Mouse (Mus musculus): ENCODE measurements around the gene C2cd4c. TPM values are rescaled to one million over a fixed set of nuclear protein-coding genes. Genes with fewer than 3 reads are reported as not detected.

C2cd4c gene
- polyA plus RNA-seq, 1 experiment, result 0.04 TPM

- peak; percentile 12 for DNase-seq (ENCODE audit: low spot score)
These were observed 34.9 kb downstream of the C2cd4c start for GRCm38 (mm10) chr10:79578891-79579290.

GRCm38 (mm10) chr10:79578276-79578675 lies 35.5 kb downstream of the C2cd4c start:
- DNase-seq (ENCODE audit: low spot score), result no peak

- peak; percentile 0 for DNase-seq (ENCODE audit: low spot score)
These were observed 36.4 kb downstream of the C2cd4c start for GRCm38 (mm10) chr10:79577376-79577775.

- peak; percentile 6 for DNase-seq (ENCODE audit: low spot score)
These were observed 38.1 kb downstream of the C2cd4c start for GRCm38 (mm10) chr10:79575754-79576153.

GRCm38 (mm10) chr10:79574796-79575195 lies 39.0 kb downstream of the C2cd4c start:
- DNase-seq (ENCODE audit: low spot score), result peak; percentile 1

GRCm38 (mm10) chr10:79574350-79574749 lies 39.5 kb downstream of the C2cd4c start:
- DNase-seq (ENCODE audit: low spot score), result peak; percentile 1

GRCm38 (mm10) chr10:79573611-79574010 lies 40.2 kb downstream of the C2cd4c start:
- peak; percentile 11 for DNase-seq (ENCODE audit: low spot score)

- no peak for DNase-seq (ENCODE audit: low spot score)
These were observed 42.5 kb downstream of the C2cd4c start for GRCm38 (mm10) chr10:79571314-79571713.

- DNase-seq (ENCODE audit: low spot score), result no peak
These were observed 43.9 kb downstream of the C2cd4c start for GRCm38 (mm10) chr10:79569921-79570320.

- peak; percentile 0 for DNase-seq (ENCODE audit: low spot score)
These were observed 54.1 kb downstream of the C2cd4c start for GRCm38 (mm10) chr10:79559716-79560115.

GRCm38 (mm10) chr10:79557496-79557895 lies 56.3 kb downstream of the C2cd4c start:
- DNase-seq (ENCODE audit: low spot score), result peak; percentile 9

GRCm38 (mm10) chr10:79556951-79557350 lies 56.9 kb downstream of the C2cd4c start:
- peak; percentile 6 for DNase-seq (ENCODE audit: low spot score)

Other genes with a start within 250 kb of the C2cd4c start
- not detected in 2 replicates for gene Vmn2r83, start 145.3 kb downstream of the C2cd4c start, polyA plus RNA-seq (2012; rRNA removed)
- gene Plpp2, start 80.2 kb downstream of the C2cd4c start, polyA plus RNA-seq (2012; rRNA removed), result 21.5 and 29.1 TPM in 2 replicates
- gene Mier2, start 58.8 kb downstream of the C2cd4c start, polyA plus RNA-seq (2012; rRNA removed), result 54.3 and 59.5 TPM in 2 replicates
- gene Theg, start 26.7 kb downstream of the C2cd4c start, polyA plus RNA-seq (2012; rRNA removed), result not detected in 2 replicates
- gene Shc2, start 23.9 kb upstream of the C2cd4c start, polyA plus RNA-seq (2012; rRNA removed), result 7.4 and 7.6 TPM in 2 replicates
- gene Odf3l2, start 31.7 kb upstream of the C2cd4c start, polyA plus RNA-seq (2012; rRNA removed), result not detected in 2 replicates
- gene Madcam1, start 50.5 kb upstream of the C2cd4c start, polyA plus RNA-seq (2012; rRNA removed), result not detected in 2 replicates
- gene Tpgs1, start 55.3 kb upstream of the C2cd4c start, polyA plus RNA-seq (2012; rRNA removed), result 29.1 and 33.7 TPM in 2 replicates
- gene Cdc34, start 68.2 kb upstream of the C2cd4c start, polyA plus RNA-seq (2012; rRNA removed), result 60.6 and 70.0 TPM in 2 replicates
- 1.1 and 1.4 TPM in 2 replicates for gene Gzmm, start 75.0 kb upstream of the C2cd4c start, polyA plus RNA-seq (2012; rRNA removed)
- 614 and 631 TPM in 2 replicates for gene Bsg, start 90.5 kb upstream of the C2cd4c start, polyA plus RNA-seq (2012; rRNA removed)
- 0.96 and 1.5 TPM in 2 replicates for gene Hcn2, start 102.6 kb upstream of the C2cd4c start, polyA plus RNA-seq (2012; rRNA removed)
- gene Polrmt, start 132.6 kb upstream of the C2cd4c start, polyA plus RNA-seq (2012; rRNA removed), result 28.5 and 31.7 TPM in 2 replicates
- 0.04 and 0.06 TPM in 2 replicates for gene Fgf22, start 141.1 kb upstream of the C2cd4c start, polyA plus RNA-seq (2012; rRNA removed)
- gene Rnf126, start 152.9 kb upstream of the C2cd4c start, polyA plus RNA-seq (2012; rRNA removed), result 54.5 and 59.4 TPM in 2 replicates
- 41.4 and 44.3 TPM in 2 replicates for gene Fstl3, start 163.2 kb upstream of the C2cd4c start, polyA plus RNA-seq (2012; rRNA removed)
- 0.47 and 0.49 TPM in 2 replicates for gene Prss57, start 176.9 kb upstream of the C2cd4c start, polyA plus RNA-seq (2012; rRNA removed)
- gene Palm, start 179.5 kb upstream of the C2cd4c start, polyA plus RNA-seq (2012; rRNA removed), result 52.6 and 77.5 TPM in 2 replicates
- gene Misp, start 207.0 kb upstream of the C2cd4c start, polyA plus RNA-seq (2012; rRNA removed), result 0.66 and 0.92 TPM in 2 replicates
- gene Ptbp1, start 240.4 kb upstream of the C2cd4c start, polyA plus RNA-seq (2012; rRNA removed), result 140 and 166 TPM in 2 replicates

Measured in urinary bladder, adult 2 months (tissue).